Mouse (Mus musculus) embryonic facial prominence, embryonic 10.5 days (tissue): ENCODE measurements around the gene Hnf4a. TPM values are rescaled to one million over a fixed set of nuclear protein-coding genes. Genes with fewer than 3 reads are reported as not detected.

Source experiments
- DNase-seq: peaks from one replicate; pipeline ENCODE4 v3.0.0-alpha.2; 2017; ENCODE audit warnings: low spot score
- H3K27ac ChIP-seq: fragments of 300-500 bp; sonication (generic); replicated peaks from 2 replicates; pipeline ENCODE4 v1.5.1; 2016; ENCODE audit warnings: mild to moderate bottlenecking
- H3K27me3 ChIP-seq: fragments of 300-500 bp; sonication (generic); replicated peaks from 2 replicates; pipeline ENCODE4 v1.6.1; 2016; ENCODE audit warnings: low read depth, mild to moderate bottlenecking; ENCODE audit not compliant: poor library complexity, severe bottlenecking
- H3K36me3 ChIP-seq: fragments of 300-500 bp; sonication (generic); replicated peaks from 2 replicates; pipeline ENCODE4 v1.6.1; 2016; ENCODE audit warnings: mild to moderate bottlenecking, moderate library complexity
- H3K4me1 ChIP-seq: fragments of 300-500 bp; sonication (generic); 2 replicates; pipeline ENCODE4 v1.6.1; 2016
- H3K4me3 ChIP-seq: fragments of 300-500 bp; sonication (generic); 2 replicates; pipeline ENCODE4 v1.5.1; 2016; ENCODE audit warnings: mild to moderate bottlenecking, moderate library complexity
- H3K9me3 ChIP-seq: fragments of 300-500 bp; sonication (generic); 2 replicates; pipeline ENCODE4 v1.6.1; 2016; ENCODE audit warnings: mild to moderate bottlenecking
- WGBS: fragments of 180-500 bp; shearing (Covaris S2); methylation state at CpG from one replicate; pipeline ENCODE4 v1.1.7; 2016; 5-methylcytosine and 5-hydroxymethylcytosine counted together
- polyA plus RNA-seq: library from polyadenylated mRNA; unstranded; fragments of >200 nt; fragmentation: Nextera tagmentation; extraction: Ambion mirVana; gene quantifications from 2 replicates; pipeline ENCODE4 v1.2.1, GENCODE M21; 2016

Gene Hnf4a
- polyA plus RNA-seq, 1 experiment from 2014 or later, result not detected

- H3K4me3 ChIP-seq, result no peak overlapping the region
- DNase-seq, result no peak
- 0 out of 2 replicates have a peak, but pooled peaks cover 3% of the 10 kb centered on the region for H3K27me3 ChIP-seq
- H3K27ac ChIP-seq, result no peak overlapping the region
- H3K4me1 ChIP-seq, result peaks cover 12% of the 10 kb centered on the region
- 86% methylated on average over 5 of the region's 5 CpGs for WGBS
- no peaks in the 10 kb centered on the region for H3K36me3 ChIP-seq
- no peaks in the 10 kb centered on the region for H3K9me3 ChIP-seq
These were observed 80.9 kb downstream of the Hnf4a start for GRCm38 (mm10) chr2:163587506-163587905.

DNA sequence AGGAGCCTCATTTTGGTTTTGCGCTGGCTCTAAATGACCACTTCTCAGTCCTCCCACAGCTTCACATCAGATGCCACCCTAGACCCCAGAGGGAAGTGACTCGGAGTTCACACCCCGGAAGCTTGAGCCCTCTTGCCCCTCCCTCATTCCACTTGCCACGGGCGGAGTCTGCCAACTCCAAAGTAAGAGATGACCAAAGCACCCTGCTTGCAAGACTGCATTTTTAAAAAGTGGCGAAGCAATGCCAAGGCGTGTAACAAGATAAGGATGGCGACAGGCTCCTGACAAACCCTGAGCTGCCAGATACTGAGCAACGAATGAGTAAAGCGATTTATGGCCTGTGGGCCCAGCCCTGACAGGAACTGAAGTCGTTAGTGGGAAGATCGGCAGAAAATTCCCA is 83.6 kb downstream of the Hnf4a start:
- no peak for DNase-seq
- Histone ChIP-seq H3K36me3 (no peaks in the 10 kb centered on the region), H3K4me3 (no peak overlapping the region), H3K27me3 (0 out of 2 replicates have a peak, but pooled peaks cover 3% of the 10 kb centered on the region), H3K27ac (no peak overlapping the region), H3K4me1 (peaks cover 17% of the 10 kb centered on the region), H3K9me3 (no peaks in the 10 kb centered on the region)
- 79% methylated on average over 12 of the region's 12 CpGs for WGBS

- Histone ChIP-seq H3K27ac (no peak overlapping the region), H3K36me3 (no peaks in the 10 kb centered on the region), H3K4me3 (no peak overlapping the region), H3K4me1 (peaks cover 23% of the 10 kb centered on the region), H3K9me3 (no peaks in the 10 kb centered on the region), H3K27me3 (0 out of 2 replicates have a peak, but pooled peaks cover 3% of the 10 kb centered on the region)
- DNase-seq, result no peak
- WGBS, result 65% methylated on average over 5 of the region's 5 CpGs
These were observed 84.4 kb downstream of the Hnf4a start for GRCm38 (mm10) chr2:163590996-163591395.

DNA sequence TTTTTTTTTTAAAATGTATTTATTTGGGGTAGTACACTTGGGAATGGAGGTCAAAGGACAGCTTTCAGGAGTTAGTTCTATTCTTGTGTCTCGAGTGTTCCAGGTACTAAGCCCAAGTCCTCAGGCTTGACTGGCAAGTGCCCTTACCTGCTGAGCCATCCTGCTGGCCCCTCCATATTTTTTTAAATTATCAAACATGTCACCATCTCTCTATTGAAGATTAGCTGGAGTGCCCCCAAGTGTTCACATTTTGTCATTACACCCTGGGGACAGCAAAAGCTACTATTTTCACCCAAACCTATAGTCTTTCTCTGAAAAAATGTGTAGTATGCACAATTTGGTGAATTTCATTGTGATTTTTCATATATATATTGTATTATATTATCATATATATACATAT is 85.5 kb downstream of the Hnf4a start:
- Histone ChIP-seq H3K4me1 (peaks cover 23% of the 10 kb centered on the region; the same call in 1 of the 2 replicates), H3K27ac (no peak overlapping the region), H3K9me3 (no peaks in the 10 kb centered on the region), H3K36me3 (no peaks in the 10 kb centered on the region), H3K4me3 (no peak overlapping the region), H3K27me3 (0 out of 2 replicates have a peak, but pooled peaks cover 3% of the 10 kb centered on the region)
- 68% methylated on average over 1 of the region's 1 CpGs for WGBS
- no peak for DNase-seq

- H3K36me3 ChIP-seq, result no peaks in the 10 kb centered on the region
- DNase-seq, result no peak
- H3K27me3 ChIP-seq, result no peaks in the 10 kb centered on the region
- H3K27ac ChIP-seq, result no peak overlapping the region
- WGBS, result 89% methylated on average over 10 of the region's 10 CpGs
- peaks cover 23% of the 10 kb centered on the region; the same call in 1 of the 2 replicates for H3K4me1 ChIP-seq
- no peak overlapping the region for H3K4me3 ChIP-seq
- no peaks in the 10 kb centered on the region for H3K9me3 ChIP-seq
These were observed 87.2 kb downstream of the Hnf4a start for GRCm38 (mm10) chr2:163593636-163594282.

- Histone ChIP-seq H3K27me3 (no peaks in the 10 kb centered on the region), H3K9me3 (no peaks in the 10 kb centered on the region), H3K4me3 (no peak overlapping the region), H3K36me3 (no peaks in the 10 kb centered on the region), H3K27ac (no peak overlapping the region; the same call in 1 of the 2 replicates), H3K4me1 (peaks cover 23% of the 10 kb centered on the region; the same call in 1 of the 2 replicates)
- 18% methylated on average over 2 of the region's 2 CpGs for WGBS
- DNase-seq, result no peak
These were observed 88.5 kb downstream of the Hnf4a start for GRCm38 (mm10) chr2:163595119-163595518.

- DNase-seq, result peak; percentile 10
- no peaks in the 10 kb centered on the region for H3K27me3 ChIP-seq
- peaks cover 15% of the 10 kb centered on the region; the same call in 1 of the 2 replicates for H3K4me1 ChIP-seq
- no peak overlapping the region for H3K27ac ChIP-seq
- WGBS, result 74% methylated on average over 13 of the region's 13 CpGs
- H3K36me3 ChIP-seq, result no peaks in the 10 kb centered on the region
- H3K9me3 ChIP-seq, result no peaks in the 10 kb centered on the region
- H3K4me3 ChIP-seq, result no peak overlapping the region
These were observed 89.7 kb downstream of the Hnf4a start for GRCm38 (mm10) chr2:163596057-163596872.

- H3K27me3 ChIP-seq, result no peaks in the 10 kb centered on the region
- DNase-seq, result no peak
- 75% methylated on average over 3 of the region's 3 CpGs for WGBS
- peaks cover 18% of the 10 kb centered on the region; the same call in 1 of the 2 replicates for H3K4me1 ChIP-seq
- H3K4me3 ChIP-seq, result no peak overlapping the region
- no peaks in the 10 kb centered on the region for H3K36me3 ChIP-seq
- H3K27ac ChIP-seq, result no peak overlapping the region
- H3K9me3 ChIP-seq, result no peaks in the 10 kb centered on the region
These were observed 90.2 kb downstream of the Hnf4a start for GRCm38 (mm10) chr2:163596873-163597155.

- Histone ChIP-seq H3K9me3 (no peaks in the 10 kb centered on the region), H3K27me3 (no peaks in the 10 kb centered on the region), H3K36me3 (no peaks in the 10 kb centered on the region), H3K4me3 (no peak overlapping the region), H3K27ac (no peak overlapping the region), H3K4me1 (peaks cover 20% of the 10 kb centered on the region)
- peak; percentile 39 for DNase-seq
- 58% methylated on average over 4 of the region's 4 CpGs for WGBS
These were observed 91.1 kb downstream of the Hnf4a start for GRCm38 (mm10) chr2:163597661-163598060.

GRCm38 (mm10) chr2:163599226-163599625 is 92.6 kb downstream of the Hnf4a start:
- Histone ChIP-seq H3K27me3 (no peaks in the 10 kb centered on the region), H3K4me3 (no peak overlapping the region), H3K27ac (no peak overlapping the region), H3K9me3 (no peaks in the 10 kb centered on the region), H3K36me3 (no peaks in the 10 kb centered on the region), H3K4me1 (peaks cover 28% of the 10 kb centered on the region)
- WGBS, result 0% methylated on average over 1 of the region's 1 CpGs
- DNase-seq, result peak; percentile 75

DNA sequence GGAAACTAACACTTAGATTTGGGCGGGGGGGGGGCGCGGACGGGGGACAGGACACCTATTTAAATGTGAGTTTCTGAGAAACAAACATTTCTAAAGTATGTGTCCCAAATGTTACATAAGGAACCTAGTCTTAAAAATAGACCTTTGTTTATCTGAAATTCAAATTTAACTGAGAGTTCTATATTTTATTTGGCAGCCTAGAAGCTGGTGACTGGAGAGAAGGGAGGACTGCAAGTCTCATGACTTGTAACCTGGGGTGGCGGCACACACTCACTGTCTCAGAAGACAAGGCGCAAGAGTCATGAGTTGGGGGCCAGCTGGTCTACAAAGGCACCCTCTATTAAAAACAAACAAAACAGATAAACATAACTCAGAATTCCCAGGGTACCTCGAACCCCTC is 94.5 kb downstream of the Hnf4a start:
- DNase-seq, result no peak
- H3K4me1 ChIP-seq, result peaks cover 17% of the 10 kb centered on the region
- H3K36me3 ChIP-seq, result no peaks in the 10 kb centered on the region
- no peak overlapping the region for H3K27ac ChIP-seq
- H3K9me3 ChIP-seq, result no peaks in the 10 kb centered on the region
- no peaks in the 10 kb centered on the region for H3K27me3 ChIP-seq
- no peak overlapping the region for H3K4me3 ChIP-seq
- WGBS, result 90% methylated on average over 7 of the region's 7 CpGs

DNA sequence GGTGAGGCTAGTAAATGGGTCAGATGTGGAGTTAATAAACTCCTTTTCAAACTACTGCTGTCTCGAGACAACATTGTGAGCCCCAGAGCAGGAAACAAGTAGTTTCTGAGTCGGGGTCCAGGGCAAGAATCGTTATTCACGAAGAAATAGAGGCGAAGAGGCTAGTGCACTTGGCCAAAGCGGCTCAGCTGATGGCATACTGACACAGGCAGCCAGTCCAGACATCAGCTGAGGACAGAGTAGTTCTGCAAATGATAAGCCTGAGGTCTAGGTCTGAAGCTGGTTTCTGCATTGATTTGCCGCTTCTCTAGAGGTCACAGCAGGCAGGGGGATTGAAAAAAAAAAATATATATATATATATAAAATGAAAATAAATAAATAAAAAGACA is 95.1 kb downstream of the Hnf4a start:
- DNase-seq, result no peak
- H3K36me3 ChIP-seq, result no peaks in the 10 kb centered on the region
- H3K27ac ChIP-seq, result 0 out of 2 replicates have a peak overlapping the region, but pooled peaks have one; percentile 40
- peaks cover 13% of the 10 kb centered on the region for H3K4me1 ChIP-seq
- no peaks in the 10 kb centered on the region for H3K27me3 ChIP-seq
- H3K4me3 ChIP-seq, result peak overlapping the region; percentile 94
- WGBS, result 83% methylated on average over 7 of the region's 7 CpGs
- no peaks in the 10 kb centered on the region for H3K9me3 ChIP-seq
